Mouse (Mus musculus): ENCODE measurements at regions not wholly inside any gene's neighbourhood (a gene's known extent, or its start where the extent isn't known, plus 50 kb on each side); places are given as distances from the start of the nearest gene placed in this dataset.

DNA sequence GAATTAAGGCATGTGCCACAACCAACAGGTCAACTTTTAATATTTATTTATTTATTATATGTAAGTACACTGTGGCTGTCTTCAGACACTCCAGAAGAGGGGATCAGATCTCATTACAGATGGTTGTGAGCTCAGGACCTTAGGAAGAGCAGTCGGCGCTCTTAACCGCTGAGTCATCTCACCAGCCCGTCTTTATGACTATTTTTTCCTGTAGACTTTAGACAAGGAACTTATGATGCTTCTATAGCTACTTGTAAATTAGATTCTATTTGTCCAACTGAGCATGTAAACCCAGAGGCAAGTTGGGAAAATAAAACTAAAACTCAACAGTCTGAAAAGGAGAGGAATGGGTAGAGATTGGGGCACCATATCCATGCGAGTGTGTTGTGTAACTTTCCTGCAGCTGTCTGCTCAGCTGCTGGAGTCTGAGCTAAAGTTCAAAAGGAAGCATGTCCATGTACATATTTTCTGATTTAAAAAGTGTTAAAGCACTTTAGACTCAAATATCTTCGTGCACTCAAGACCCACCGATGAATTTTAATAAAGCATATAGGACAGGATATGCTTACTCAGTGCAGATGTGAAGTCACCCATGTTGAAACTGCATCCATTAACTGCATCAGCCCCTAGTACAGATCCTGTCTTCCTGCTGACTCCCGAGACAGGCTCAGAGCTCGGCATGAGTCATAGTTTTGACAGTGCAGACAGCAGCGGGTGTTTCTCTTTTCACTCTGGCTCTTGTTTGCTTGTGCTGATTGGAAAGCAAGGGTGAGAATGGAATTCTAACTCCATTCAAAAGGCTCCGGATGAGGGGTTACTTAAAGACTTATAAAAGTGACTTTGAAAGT lies 111.6 kb upstream of the Usp9x start:
- H3K27ac ChIP-seq: no peak overlapping the region
- H3K4me3 ChIP-seq (ENCODE audit: insufficient read depth in 1 of 2, low read depth in 2 of 2, low read length in 2 of 2): no peak overlapping the region
- ATAC-seq (ENCODE audit: insufficient read depth) (no peak), DNase-seq (ENCODE audit: low read depth in 3 of 3, low spot score in 3 of 3) (no peak)
- H3K9ac ChIP-seq (replicated peaks): no peak overlapping the region
- H3K4me1 ChIP-seq (replicated peaks; ENCODE audit: control insufficient read depth in 2 of 2, insufficient read depth in 2 of 2, low read length in 1 of 2): no peaks in the 10 kb centered on the region; a peak in 1 of 4 replicates
- H3K27me3 ChIP-seq (ENCODE audit: control insufficient read depth, insufficient read depth, low read length): no peaks in the 10 kb centered on the region
- H3K9me3 ChIP-seq (ENCODE audit: control insufficient read depth, low read length): no peaks in the 10 kb centered on the region
- no peaks in the 10 kb centered on the region for H3K36me3 ChIP-seq (replicated peaks; ENCODE audit: control insufficient read depth, insufficient read depth, low read depth)
- TF ChIP-seq EP300 (IDR thresholded peaks at IDR 0.05; ENCODE audit: low read depth) (no peak), CTCF (IDR thresholded peaks at IDR 0.05; ENCODE audit: low read depth) (no peak)
- H3K4me2 ChIP-seq (ENCODE audit: low read depth): no peak overlapping the region
- WGBS (ENCODE audit: insufficient replicate concordance): 50% methylated on average over 11 of the region's 11 CpGs

DNA sequence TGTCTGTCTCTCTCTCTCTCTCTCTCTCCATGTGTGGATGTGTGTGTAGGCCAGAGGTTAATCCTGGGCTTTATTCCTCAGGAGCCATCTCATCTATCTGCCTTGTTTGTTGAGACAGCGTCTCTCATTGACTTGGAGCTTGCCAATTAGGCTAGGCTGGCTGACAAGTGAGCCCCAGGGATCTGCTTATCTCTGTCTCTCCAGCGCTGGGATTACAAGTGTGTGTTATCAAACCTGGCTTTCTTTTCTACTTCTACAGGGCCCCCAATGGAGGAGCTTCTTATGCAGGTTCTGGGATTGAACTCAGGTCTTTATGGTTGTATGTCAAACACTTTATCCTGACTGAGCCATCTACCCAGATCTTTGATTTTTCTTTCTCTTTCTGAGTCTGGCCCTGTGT lies 112.4 kb upstream of the Usp9x start:
- peak in 1 of 3 experiments; percentile 4 for DNase-seq (ENCODE audit: low read depth in 3 of 3, low spot score in 3 of 3)
- no peak overlapping the region for H3K4me2 ChIP-seq (ENCODE audit: low read depth)
- no peaks in the 10 kb centered on the region for H3K27me3 ChIP-seq (ENCODE audit: control insufficient read depth, insufficient read depth, low read length)
- H3K27ac ChIP-seq: no peak overlapping the region
- no peak overlapping the region for H3K9ac ChIP-seq (replicated peaks)
- ATAC-seq (ENCODE audit: insufficient read depth): no peak
- H3K4me3 ChIP-seq (ENCODE audit: insufficient read depth in 1 of 2, low read depth in 2 of 2, low read length in 2 of 2): no peak overlapping the region
- no peaks in the 10 kb centered on the region; a peak in 1 of 4 replicates for H3K4me1 ChIP-seq (replicated peaks; ENCODE audit: control insufficient read depth in 2 of 2, insufficient read depth in 2 of 2, low read length in 1 of 2)
- WGBS (ENCODE audit: insufficient replicate concordance): 11% methylated on average over 2 of the region's 2 CpGs
- no peaks in the 10 kb centered on the region for H3K9me3 ChIP-seq (ENCODE audit: control insufficient read depth, low read length)
- no peaks in the 10 kb centered on the region for H3K36me3 ChIP-seq (replicated peaks; ENCODE audit: control insufficient read depth, insufficient read depth, low read depth)
- no peak for TF ChIP-seq EP300 (IDR thresholded peaks at IDR 0.05; ENCODE audit: low read depth)
- TF ChIP-seq CTCF (IDR thresholded peaks at IDR 0.05; ENCODE audit: low read depth): no peak

DNA sequence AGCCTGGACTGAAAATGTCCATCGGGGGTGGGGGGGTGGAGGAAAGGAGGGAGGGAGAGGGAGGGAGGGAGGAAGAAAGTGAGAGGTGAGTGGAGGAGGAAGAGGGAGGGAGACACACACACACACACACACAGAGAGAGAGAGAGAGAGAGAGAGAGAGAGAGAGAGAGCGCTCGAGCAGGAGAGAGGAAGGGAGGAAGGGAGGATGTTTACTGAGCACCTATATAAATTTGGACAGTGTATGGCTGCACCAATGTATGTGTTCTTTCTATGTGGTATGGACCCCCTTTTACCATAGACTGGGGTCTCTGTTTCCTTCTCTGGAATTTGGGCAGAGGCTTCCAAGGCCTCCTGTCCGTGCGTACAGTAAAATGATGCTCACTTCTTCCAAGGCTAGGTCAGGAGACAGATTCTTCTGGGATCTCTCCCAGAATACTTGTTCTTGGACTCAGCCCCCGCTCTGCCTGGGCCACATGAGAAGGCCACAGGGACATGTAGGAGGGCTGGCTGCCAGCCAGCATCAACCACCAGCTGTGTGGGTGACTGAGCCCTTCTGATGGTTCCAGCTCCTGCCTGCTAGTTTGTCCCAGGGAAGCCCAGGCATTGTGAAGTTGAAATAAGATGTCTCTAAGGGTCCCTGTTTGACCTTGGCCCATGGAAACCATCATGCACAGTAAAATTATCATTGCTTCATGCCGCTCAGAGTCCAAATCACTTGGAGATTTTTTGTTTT lies 120.2 kb upstream of the Usp9x start:
- no peak for DNase-seq (ENCODE audit: low read depth in 3 of 3, low spot score in 3 of 3)
- Histone ChIP-seq H3K9ac (replicated peaks) (no peak overlapping the region), H3K36me3 (replicated peaks; ENCODE audit: control insufficient read depth, insufficient read depth, low read depth) (no peaks in the 10 kb centered on the region), H3K27ac (no peak overlapping the region), H3K4me1 (replicated peaks; ENCODE audit: control insufficient read depth in 2 of 2, insufficient read depth in 2 of 2, low read length in 1 of 2) (no peaks in the 10 kb centered on the region), H3K9me3 (ENCODE audit: control insufficient read depth, low read length) (no peaks in the 10 kb centered on the region), H3K4me3 (ENCODE audit: insufficient read depth in 1 of 2, low read depth in 2 of 2, low read length in 2 of 2) (no peak overlapping the region), H3K27me3 (ENCODE audit: control insufficient read depth, insufficient read depth, low read length) (no peaks in the 10 kb centered on the region; the same call in 1 of the 2 replicates), H3K4me2 (ENCODE audit: low read depth) (no peak overlapping the region)
- 56% methylated on average over 7 of the region's 7 CpGs for WGBS (ENCODE audit: insufficient replicate concordance)
- TF ChIP-seq CTCF (IDR thresholded peaks at IDR 0.05; ENCODE audit: low read depth) (no peak), EP300 (IDR thresholded peaks at IDR 0.05; ENCODE audit: low read depth) (no peak)
- no peak for ATAC-seq (ENCODE audit: insufficient read depth)

DNA sequence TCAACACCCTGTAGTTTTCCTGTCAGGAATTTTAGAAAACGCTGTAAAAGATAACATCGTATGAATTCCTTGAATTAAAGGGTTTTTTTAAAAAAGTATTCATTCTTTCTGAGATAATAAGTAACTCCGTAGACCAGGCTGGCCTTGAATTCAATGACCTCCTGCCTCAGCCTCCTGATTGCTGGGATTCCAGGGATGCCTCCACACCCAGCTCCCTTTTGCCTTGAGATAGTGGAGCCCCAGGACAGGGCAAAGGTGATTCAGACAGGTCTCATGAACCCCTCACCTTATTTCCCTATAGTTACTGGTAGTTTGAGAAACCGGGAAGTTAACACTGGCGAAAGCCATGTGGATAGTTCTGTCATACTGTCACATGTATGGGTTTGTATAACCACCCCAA lies 128.8 kb upstream of the Usp9x start:
- Histone ChIP-seq H3K36me3 (replicated peaks; ENCODE audit: control insufficient read depth, insufficient read depth, low read depth) (no peaks in the 10 kb centered on the region), H3K4me1 (replicated peaks; ENCODE audit: control insufficient read depth in 2 of 2, insufficient read depth in 2 of 2, low read length in 1 of 2) (no peaks in the 10 kb centered on the region), H3K27me3 (ENCODE audit: control insufficient read depth, insufficient read depth, low read length) (no peaks in the 10 kb centered on the region), H3K27ac (no peak overlapping the region), H3K9ac (replicated peaks) (no peak overlapping the region), H3K4me2 (ENCODE audit: low read depth) (no peak overlapping the region), H3K4me3 (ENCODE audit: insufficient read depth in 1 of 2, low read depth in 2 of 2, low read length in 2 of 2) (no peak overlapping the region), H3K9me3 (ENCODE audit: control insufficient read depth, low read length) (no peaks in the 10 kb centered on the region)
- TF ChIP-seq CTCF (IDR thresholded peaks at IDR 0.05; ENCODE audit: low read depth): no peak
- no peak for TF ChIP-seq EP300 (IDR thresholded peaks at IDR 0.05; ENCODE audit: low read depth)
- WGBS (ENCODE audit: insufficient replicate concordance): 70% methylated on average over 5 of the region's 5 CpGs
- DNase-seq (ENCODE audit: low read depth in 3 of 3, low spot score in 3 of 3) (no peak), ATAC-seq (ENCODE audit: insufficient read depth) (no peak)

Measured in liver, embryonic 14.5 days (tissue).